Mouse (Mus musculus) heart, embryonic 16.5 days (tissue): Measurements from ENCODE around the gene Enc1. TPM values are rescaled to one million over a fixed set of nuclear protein-coding genes. Genes with fewer than 3 reads are reported as not detected.
"Not testable (repeated sequence)": the region's sequence is repeated elsewhere in the genome, so short reads cannot be mapped to it uniquely, and the experiment has no call there.

ENCODE experiments used
- ATAC-seq: fragments of 200-750 bp; cut with Nextera tagmentation; replicated peaks from 2 replicates; pipeline ENCODE4 v1.8.0; 2017; ENCODE audit warnings: moderate number of reproducible peaks; ENCODE audit not compliant: insufficient read depth, low FRiP score; ENCODE audit errors: extremely low read depth
- H3K27ac ChIP-seq: fragments of 300-500 bp; sonication (generic); 2 replicates; pipeline ENCODE4 v1.5.1; 2014; ENCODE audit warnings: mild to moderate bottlenecking, low read length, control low read depth, moderate library complexity
- H3K27me3 ChIP-seq: fragments of 300-500 bp; sonication (generic); 2 replicates; pipeline ENCODE4 v1.6.1; 2014; ENCODE audit warnings: low read length, mixed read lengths; ENCODE audit not compliant: control insufficient read depth, insufficient read depth
- H3K36me3 ChIP-seq: fragments of 300-500 bp; sonication (generic); 2 replicates; pipeline ENCODE4 v1.6.1; 2014; ENCODE audit not compliant: control insufficient read depth, insufficient read depth
- H3K4me1 ChIP-seq: fragments of 300-500 bp; sonication (generic); 2 replicates; pipeline ENCODE4 v1.6.1; 2014; ENCODE audit warnings: low read length, mixed read lengths; ENCODE audit not compliant: control insufficient read depth, insufficient read depth
- H3K4me2 ChIP-seq: fragments of 300-500 bp; sonication (generic); 2 replicates; pipeline ENCODE4 v1.6.1; 2014; ENCODE audit warnings: low read depth, mild to moderate bottlenecking, control low read depth, low read length
- H3K4me3 ChIP-seq: fragments of 300-500 bp; sonication (generic); 2 replicates; pipeline ENCODE4 v1.5.1; 2014; ENCODE audit warnings: mild to moderate bottlenecking, control low read depth, low read length
- H3K9ac ChIP-seq: fragments of 300-500 bp; sonication (generic); 2 replicates; pipeline ENCODE4 v1.6.1; 2014; ENCODE audit warnings: low read length, control low read depth
- H3K9me3 ChIP-seq: fragments of 300-500 bp; sonication (generic); replicated peaks from 2 replicates; pipeline ENCODE4 v1.6.1; 2016; ENCODE audit warnings: low read length; ENCODE audit not compliant: control insufficient read depth
- WGBS: fragments of 180-500 bp; shearing (Covaris S2); extraction: QIAGEN DNeasy Blood & Tissue Kit; methylation state at CpG from one replicate; pipeline ENCODE4 v1.1.7; 2014; 5-methylcytosine and 5-hydroxymethylcytosine counted together
- polyA plus RNA-seq: library from polyadenylated mRNA; unstranded; fragments of >200 nt; fragmentation: Nextera tagmentation; extraction: Ambion mirVana; gene quantifications from 2 replicates; pipeline ENCODE4 v1.2.1, GENCODE M21; 2015

Enc1 gene
- polyA plus RNA-seq, 1 experiment from 2014 or later = 4.9 TPM

GRCm38 (mm10) chr13:97262676-97263075, 21.8 kb downstream of the Enc1 start:
- Histone ChIP-seq H3K27ac (no peak overlapping the region), H3K27me3 (no peaks in the 10 kb centered on the region), H3K4me1 (no peaks in the 10 kb centered on the region), H3K9ac (no peak overlapping the region), H3K4me3 (no peak overlapping the region), H3K4me2 (no peak overlapping the region), H3K36me3 (no peaks in the 10 kb centered on the region), H3K9me3 (no peaks in the 10 kb centered on the region)
- no peak for ATAC-seq
- WGBS = 71% methylated on average over 10 of the region's 10 CpGs

- H3K27ac ChIP-seq, H3K9ac ChIP-seq, H3K4me3 ChIP-seq, ATAC-seq, H3K4me1 ChIP-seq, H3K36me3 ChIP-seq, H3K27me3 ChIP-seq, H3K4me2 ChIP-seq: not testable (repeated sequence)
- peaks cover 14% of the 10 kb centered on the region for H3K9me3 ChIP-seq
- WGBS = 93% methylated on average over 6 of the region's 6 CpGs
Observed at GRCm38 (mm10) chr13:97265534-97265933, 24.6 kb downstream of the Enc1 start.

GRCm38 (mm10) chr13:97270723-97271122, 29.8 kb downstream of the Enc1 start:
- no peaks in the 10 kb centered on the region for H3K4me1 ChIP-seq
- peaks cover 14% of the 10 kb centered on the region for H3K9me3 ChIP-seq
- H3K36me3 ChIP-seq = no peaks in the 10 kb centered on the region
- no peak overlapping the region for H3K4me3 ChIP-seq
- 66% methylated on average over 2 of the region's 2 CpGs for WGBS
- no peak overlapping the region for H3K9ac ChIP-seq
- H3K27ac ChIP-seq = no peak overlapping the region
- no peaks in the 10 kb centered on the region for H3K27me3 ChIP-seq
- H3K4me2 ChIP-seq = no peak overlapping the region
- no peak for ATAC-seq

GRCm38 (mm10) chr13:97271641-97272040, 30.7 kb downstream of the Enc1 start:
- 68% methylated on average over 6 of the region's 6 CpGs for WGBS
- Histone ChIP-seq H3K36me3 (no peaks in the 10 kb centered on the region), H3K4me3 (no peak overlapping the region), H3K9me3 (peaks cover 14% of the 10 kb centered on the region), H3K27me3 (no peaks in the 10 kb centered on the region), H3K4me1 (no peaks in the 10 kb centered on the region), H3K9ac (no peak overlapping the region), H3K4me2 (no peak overlapping the region), H3K27ac (no peak overlapping the region)
- ATAC-seq = no peak

- Histone ChIP-seq H3K27me3 (no peaks in the 10 kb centered on the region), H3K4me3 (no peak overlapping the region), H3K27ac (no peak overlapping the region), H3K9me3 (no peaks in the 10 kb centered on the region), H3K36me3 (no peaks in the 10 kb centered on the region), H3K9ac (no peak overlapping the region), H3K4me2 (no peak overlapping the region), H3K4me1 (no peaks in the 10 kb centered on the region)
- 76% methylated on average over 3 of the region's 3 CpGs for WGBS
- no peak for ATAC-seq
Observed at GRCm38 (mm10) chr13:97274757-97275156, 33.9 kb downstream of the Enc1 start.

- Histone ChIP-seq H3K27me3 (no peaks in the 10 kb centered on the region), H3K4me2 (no peak overlapping the region), H3K4me1 (no peaks in the 10 kb centered on the region), H3K4me3 (no peak overlapping the region), H3K9ac (no peak overlapping the region), H3K9me3 (no peaks in the 10 kb centered on the region), H3K36me3 (no peaks in the 10 kb centered on the region), H3K27ac (no peak overlapping the region)
- 78% methylated on average over 10 of the region's 10 CpGs for WGBS
- ATAC-seq = no peak
Observed at GRCm38 (mm10) chr13:97275482-97275881, 34.6 kb downstream of the Enc1 start.

GRCm38 (mm10) chr13:97282051-97282910, 41.4 kb downstream of the Enc1 start:
- ATAC-seq = no peak
- Histone ChIP-seq H3K4me2 (peak overlapping the region; percentile 59), H3K27me3 (no peaks in the 10 kb centered on the region), H3K4me3 (peak overlapping the region; percentile 38), H3K4me1 (peaks cover 3% of the 10 kb centered on the region), H3K9ac (peak overlapping the region; percentile 14; the same call in 1 of the 2 replicates), H3K27ac (no peak overlapping the region), H3K36me3 (no peaks in the 10 kb centered on the region), H3K9me3 (no peaks in the 10 kb centered on the region)
- 17% methylated on average over 26 of the region's 26 CpGs for WGBS

- ATAC-seq = no peak
- WGBS = 14% methylated on average over 9 of the region's 9 CpGs
Observed at GRCm38 (mm10) chr13:97282911-97283281, 42.0 kb downstream of the Enc1 start.

GRCm38 (mm10) chr13:97287046-97287445, 46.1 kb downstream of the Enc1 start:
- ATAC-seq = no peak
- Histone ChIP-seq H3K4me1 (peaks cover 3% of the 10 kb centered on the region), H3K27me3 (no peaks in the 10 kb centered on the region), H3K36me3 (no peaks in the 10 kb centered on the region), H3K9me3 (no peaks in the 10 kb centered on the region), H3K4me3 (no peak overlapping the region), H3K4me2 (no peak overlapping the region), H3K9ac (no peak overlapping the region), H3K27ac (no peak overlapping the region)
- WGBS = 86% methylated on average over 3 of the region's 3 CpGs

More at GRCm38 (mm10) chr13:97282911-97283281, 42.0 kb downstream of the Enc1 start:
- Histone ChIP-seq H3K9me3 (no peaks in the 10 kb centered on the region), H3K27ac (no peak overlapping the region), H3K27me3 (no peaks in the 10 kb centered on the region), H3K9ac (no peak overlapping the region), H3K4me1 (peaks cover 3% of the 10 kb centered on the region), H3K4me3 (0 out of 2 replicates have a peak overlapping the region, but pooled peaks have one; percentile 38), H3K36me3 (no peaks in the 10 kb centered on the region), H3K4me2 (peak overlapping the region; percentile 59)
